Mouse (Mus musculus) naive thymus-derived CD4-positive, alpha-beta T cell, adult 2 months (primary cell): ENCODE measurements at regions not wholly inside any gene's neighbourhood (a gene's known extent, or its start where the extent isn't known, plus 50 kb on each side); places are given as distances from the start of the nearest gene placed in this dataset.

Experiments used
- DNase-seq: peaks from one replicate; pipeline ENCODE4 v3.0.0-alpha.2; 2011; ENCODE audit warnings: low read depth

DNA sequence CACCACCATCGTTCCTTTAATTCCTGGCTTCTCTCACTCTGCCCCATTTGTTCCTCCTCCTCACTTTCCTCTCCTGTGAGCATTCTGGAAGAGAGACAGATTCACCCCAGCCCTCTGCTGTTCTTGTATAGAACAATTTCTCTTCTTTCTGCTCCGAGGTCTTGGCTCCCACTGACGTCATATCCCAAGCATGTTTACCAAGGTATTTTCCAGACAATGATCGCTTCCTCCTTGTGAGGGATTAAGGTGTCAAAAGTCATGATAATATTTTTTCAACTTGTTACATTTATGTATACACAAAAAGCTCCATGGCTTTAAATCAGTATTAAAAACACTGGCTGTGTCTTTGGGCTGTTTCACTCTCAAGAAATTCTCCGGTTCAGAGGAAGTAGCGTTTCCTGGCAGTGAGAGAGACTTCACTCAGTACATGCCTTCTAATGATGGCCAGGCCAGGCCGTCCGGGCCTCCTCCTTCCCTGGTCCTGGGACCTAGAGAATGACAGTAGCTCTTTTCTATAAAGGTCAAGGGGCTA lies 142.4 kb upstream of the Spdl1 start:
- no peak for DNase-seq

DNA sequence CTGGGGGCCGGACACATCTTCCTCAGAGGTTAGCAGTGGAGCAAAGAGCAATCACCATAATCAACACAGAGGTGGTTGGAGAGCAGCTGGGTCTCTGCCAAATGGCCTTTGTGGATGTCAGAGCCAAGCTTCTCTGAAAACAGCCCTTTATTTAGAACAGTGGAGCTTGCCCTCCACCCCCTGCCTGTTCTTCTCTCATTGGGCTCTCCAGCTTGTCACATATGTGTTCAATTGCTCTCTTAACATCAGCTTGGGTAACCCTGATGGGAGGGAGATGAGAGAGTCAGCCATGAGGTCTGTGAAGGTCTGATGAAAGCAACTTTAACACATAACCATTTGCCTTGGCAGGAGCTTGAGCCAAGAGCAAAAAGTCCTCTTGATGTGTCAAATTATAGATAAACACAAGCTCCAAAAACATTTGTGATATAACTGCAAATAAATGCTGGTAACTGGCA lies 140.1 kb upstream of the Spdl1 start:
- DNase-seq: no peak

DNA sequence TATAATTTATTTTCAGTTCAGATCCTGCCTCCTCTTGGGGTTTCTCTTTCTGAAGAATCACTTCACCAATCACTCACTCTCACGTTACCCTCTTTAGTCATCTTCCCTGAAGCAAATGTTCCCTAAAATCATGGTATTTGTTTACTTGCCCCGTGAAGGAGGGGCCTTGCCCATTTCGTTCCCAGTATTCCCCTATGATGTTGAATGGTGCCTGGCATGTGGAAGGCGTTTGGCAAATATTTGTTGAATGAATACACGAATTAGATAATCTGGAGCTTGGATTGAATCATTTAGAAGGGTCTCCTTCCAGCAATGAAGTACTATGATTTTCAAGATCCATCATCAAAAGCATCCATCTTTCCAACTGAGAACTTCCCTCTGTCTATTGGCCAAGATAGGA lies 139.6 kb upstream of the Spdl1 start:
- DNase-seq: no peak

DNA sequence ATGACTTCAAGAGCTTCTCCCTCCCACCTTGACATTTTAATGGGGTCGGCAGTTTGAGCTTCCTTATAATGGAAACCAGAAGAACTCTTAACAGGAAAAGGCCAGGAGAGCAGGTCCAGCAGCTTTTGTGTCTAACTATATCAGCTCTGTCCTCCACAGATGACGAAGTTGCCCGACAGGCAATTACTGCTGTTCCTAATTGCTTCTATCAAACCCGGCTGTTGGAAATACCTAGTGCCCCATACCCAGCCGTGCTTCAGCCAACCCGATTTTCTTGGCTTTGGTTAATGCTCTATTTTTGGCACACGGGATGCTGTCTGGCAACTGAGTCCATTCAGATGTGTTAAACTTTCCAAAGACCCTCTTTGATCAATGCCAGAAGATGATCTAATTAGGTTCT lies 125.8 kb upstream of the Spdl1 start:
- DNase-seq: no peak

DNA sequence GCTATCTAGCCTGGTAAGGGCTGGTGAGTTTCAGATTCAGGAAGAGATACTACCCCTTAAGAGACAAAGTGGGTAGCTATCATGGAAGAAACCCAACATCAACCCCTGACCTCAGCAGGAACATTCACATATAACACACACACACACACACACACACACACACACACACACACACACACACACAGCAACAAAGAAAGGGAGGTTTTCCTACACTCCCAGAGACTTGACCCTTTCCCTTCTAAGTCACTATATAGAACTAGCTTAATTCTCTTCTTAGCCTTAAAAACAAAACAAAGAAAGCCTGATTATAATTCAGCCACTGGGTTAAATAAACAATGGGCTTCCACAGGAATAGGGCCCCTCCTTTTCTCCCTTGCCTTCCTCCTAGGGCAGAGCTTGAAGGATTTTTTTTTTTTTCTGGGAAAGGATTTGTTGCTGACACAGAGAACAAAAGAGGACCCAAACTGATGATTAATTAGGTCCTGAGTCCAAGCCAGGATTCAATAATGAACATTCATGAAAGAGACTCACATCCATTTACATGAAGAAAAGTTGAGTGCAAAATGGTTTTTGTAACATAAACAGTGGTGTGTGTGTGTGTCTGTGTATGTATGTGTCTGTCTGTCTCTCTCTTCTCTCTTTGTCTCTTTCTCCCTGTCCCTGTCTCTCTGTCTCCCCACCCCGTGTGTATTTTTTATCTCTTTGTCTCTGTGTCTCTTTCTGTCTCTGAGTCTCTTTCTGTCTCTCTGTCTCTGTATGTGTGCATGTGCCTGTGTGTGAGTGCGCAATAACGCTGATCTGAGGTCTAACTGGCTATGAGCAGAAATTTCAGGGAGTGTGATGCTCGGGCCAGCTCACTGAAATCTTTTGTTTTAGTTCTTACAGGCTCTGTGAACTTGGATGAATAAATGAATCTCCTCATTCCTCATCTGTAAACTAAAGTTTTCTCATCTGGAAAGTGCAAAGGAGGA lies 108.3 kb upstream of the Spdl1 start:
- no peak for DNase-seq

DNA sequence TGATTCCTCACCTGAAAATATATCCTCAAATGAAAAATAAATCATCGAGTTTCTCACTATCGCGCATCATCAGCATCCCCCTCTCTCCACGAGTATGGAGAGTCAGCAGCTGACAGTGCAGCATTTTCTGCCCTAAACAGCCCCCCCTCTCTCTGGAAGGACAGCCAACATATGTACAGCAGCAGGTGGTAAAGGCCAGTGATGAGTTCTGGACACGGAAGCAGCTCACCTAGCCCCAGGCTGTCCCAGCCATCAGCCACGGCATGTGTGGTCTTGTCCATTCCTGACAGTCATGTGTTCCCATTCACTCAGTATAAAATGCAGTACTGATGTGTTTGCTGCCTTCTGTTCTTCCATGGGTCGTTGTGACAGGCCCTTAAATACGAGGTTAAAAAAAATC lies 106.7 kb upstream of the Spdl1 start:
- DNase-seq: no peak

DNA sequence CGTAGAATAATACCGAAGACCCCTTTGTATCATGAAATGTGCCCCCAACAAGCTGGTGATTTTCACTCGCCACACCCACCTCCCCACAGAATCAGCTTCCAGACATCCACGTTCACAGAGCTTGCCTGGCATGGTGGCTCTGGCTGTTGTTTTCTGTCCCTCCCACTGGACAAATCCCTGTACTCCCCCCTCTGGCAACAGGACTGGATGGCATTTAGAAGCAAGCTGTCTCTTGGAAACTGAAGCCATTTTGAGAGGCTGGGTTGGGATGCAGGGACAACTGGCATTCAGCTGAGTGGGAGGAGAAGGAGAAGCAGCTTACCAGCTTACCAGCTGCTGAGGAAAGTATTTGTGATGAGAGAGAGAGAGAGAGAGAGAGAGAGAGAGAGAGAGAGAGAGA lies 105.6 kb upstream of the Spdl1 start:
- DNase-seq: no peak

DNA sequence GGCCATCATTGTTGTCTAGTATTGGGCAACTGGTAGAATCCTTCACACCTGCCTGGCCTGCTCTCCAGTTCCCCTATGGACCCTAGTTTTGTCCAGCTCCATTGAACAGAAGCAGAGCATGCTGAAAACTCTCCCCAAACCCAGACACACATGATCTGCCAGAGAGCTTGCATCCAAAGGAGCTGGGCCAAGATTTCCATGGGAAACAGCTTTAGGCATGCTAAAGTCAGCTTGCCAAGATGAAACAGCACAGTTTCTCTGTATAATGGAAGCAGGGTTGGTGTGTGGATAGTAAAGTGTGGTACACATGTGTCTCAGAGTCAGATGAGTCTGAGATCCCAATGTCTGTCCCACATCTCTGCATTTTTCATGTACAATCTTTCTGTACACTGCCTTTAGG lies 98.8 kb upstream of the Spdl1 start:
- DNase-seq: no peak

DNA sequence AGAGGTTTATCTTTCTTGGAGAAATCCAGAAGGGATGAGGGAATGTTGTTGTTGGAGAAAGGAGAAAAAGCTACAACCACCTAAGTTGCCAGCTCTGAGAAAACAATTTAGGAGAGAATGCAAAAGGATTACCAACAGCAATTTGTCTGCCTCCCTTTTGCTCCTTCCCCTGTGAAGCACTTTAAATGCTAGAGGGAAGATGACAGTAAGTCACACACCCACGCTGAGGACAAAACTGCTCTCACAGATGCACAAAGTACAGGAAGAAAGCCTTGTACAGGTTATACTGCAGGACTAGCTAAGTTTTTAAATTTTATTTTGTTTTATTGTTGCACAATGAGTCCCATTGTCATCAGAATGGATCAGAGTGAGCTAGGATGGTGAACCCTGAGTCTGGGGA lies 83.7 kb upstream of the Spdl1 start:
- DNase-seq: no peak

DNA sequence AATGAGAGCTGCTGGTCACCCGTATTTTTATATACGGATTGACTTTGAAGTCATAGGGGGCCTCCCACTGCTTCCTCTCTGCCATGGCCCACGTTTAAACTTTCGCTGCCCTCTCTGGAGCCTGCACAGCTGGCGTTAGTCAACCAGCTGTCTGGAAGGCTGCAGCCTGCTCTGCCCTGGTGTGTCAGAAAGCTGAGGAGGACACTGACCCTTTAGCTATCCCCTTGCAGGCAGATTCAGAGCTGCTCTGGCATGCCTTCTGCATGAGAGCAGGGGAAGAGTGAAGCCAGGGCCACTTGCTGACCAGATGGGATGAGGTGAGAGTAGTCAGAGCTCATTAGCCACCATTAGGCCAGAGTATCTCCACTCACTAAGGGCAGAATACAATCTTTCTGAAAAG lies 76.4 kb upstream of the Spdl1 start:
- no peak for DNase-seq

DNA sequence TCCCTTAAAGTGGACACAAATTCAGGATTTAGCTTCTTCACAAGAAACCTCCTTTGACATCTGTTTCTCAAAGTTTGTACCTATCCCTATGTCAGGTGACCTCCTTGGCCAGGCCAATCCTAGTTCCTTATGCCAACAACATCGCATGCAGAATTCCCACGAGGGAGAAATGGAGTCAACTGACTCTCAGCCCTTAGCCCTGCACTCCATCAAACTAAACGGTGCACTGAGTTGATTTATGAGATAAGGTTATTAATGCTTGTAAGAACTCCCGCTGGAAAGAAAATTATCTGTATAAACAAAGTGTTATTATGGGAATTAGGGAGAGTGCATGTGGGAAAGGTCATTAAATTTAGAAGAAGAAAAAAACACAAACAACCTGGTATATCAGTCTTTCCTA lies 70.8 kb upstream of the Spdl1 start:
- no peak for DNase-seq

DNA sequence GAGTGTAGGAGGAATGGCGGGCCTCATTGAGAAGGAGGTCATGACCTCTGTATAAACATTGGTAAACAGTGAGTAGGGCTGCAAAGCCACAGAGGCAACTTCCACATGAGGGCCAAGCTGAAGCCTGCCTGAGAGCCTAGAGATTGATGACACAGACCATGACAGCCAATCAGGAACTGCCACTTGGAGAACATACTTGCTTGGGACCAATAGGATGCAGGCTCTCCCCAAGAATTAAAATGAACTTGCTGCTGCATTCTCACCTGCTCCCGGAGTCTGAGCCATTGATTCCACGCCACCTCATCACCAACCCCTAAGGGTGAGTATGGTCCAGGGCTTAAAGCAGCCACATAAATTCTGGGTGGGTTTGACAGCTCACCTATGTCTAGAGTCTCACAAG lies 66.0 kb upstream of the Spdl1 start:
- peak; percentile 3 for DNase-seq

DNA sequence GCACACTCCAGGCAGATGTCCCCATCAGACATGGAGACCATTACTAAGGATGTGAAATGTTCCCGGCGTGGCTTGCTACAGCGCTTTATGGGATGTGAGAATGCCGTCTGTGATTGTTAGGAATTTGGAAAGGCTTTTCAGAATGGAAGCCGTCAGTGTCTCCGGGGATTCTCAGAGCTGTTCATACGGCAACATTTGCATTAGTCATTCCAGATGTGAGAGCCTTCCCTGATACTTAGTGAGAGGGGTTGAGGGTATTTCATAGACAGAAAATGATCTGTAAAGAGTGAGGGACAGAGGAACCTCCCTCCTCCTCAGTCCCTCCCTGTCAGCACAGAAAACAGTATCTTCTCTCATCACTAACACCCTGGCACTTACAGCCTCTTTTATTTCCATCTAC lies 62.2 kb upstream of the Spdl1 start:
- DNase-seq: no peak

DNA sequence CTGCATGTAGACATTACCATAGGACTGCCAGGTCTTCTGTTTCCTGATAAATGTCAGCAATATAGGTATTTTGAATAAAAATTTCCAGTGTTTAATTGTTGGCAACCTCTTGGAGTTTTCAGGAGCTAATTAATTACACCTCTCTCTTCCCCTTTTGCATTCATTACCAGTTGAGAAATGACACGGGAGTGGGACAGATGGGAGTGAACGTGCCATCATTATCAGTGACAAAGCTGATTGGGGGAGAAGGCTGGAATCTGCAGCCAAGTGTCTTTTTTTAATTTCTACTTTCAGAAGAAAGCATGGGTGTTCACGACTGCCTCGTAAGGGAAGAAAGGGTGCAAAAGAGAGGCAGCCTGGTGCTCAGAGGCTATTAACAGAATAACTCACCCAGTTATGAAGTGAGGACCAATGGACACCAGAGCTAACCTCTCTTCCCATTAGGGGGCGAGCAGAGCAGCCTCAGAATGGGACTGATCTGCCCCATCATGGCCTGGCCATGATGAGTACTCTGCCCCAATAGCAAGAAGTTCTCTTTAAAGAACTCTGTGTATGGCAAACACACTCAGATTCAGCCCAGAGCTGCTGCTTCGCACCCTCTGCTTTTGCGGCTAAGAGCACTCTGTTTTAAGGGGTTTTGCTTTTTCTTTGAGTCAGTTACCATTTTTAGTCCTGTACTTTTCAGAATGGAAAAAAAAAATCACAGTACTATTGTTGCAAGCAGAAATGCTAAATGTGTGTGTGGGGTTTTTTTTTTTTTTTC lies 55.1 kb upstream of the Spdl1 start:
- DNase-seq: no peak

DNA sequence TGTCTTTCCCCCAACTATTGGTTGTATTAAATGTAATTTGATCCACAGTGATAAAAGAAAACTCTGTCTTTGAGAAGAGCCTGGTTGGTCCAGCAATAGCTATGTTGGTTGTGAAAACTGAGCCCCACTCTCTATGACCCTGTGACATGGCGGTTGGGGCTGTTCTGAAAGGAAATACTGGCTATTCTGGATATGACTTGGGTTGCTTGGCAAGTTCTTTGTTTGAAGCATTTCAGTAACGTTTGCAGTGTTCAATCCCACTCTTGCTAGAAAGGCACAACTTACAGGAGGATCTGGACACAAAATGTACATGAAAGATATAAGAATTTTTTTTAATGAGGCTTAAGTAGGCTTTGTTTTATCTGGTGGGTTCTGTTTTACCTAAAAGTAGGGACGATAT lies 54.1 kb upstream of the Spdl1 start:
- DNase-seq: no peak
